Mouse (Mus musculus) CD4-positive, CD25-positive, alpha-beta regulatory T cell, adult 9 weeks (primary cell): ENCODE measurements around the gene Med11. TPM values are rescaled to one million over a fixed set of nuclear protein-coding genes. Genes with fewer than 3 reads are reported as not detected.

Experiments
- polyA plus RNA-seq: library from polyadenylated mRNA; unstranded; fragments of 100-300 nt; shearing (Covaris generic); gene quantifications from one replicate; pipeline ENCODE4 v1.2.1, GENCODE M21; 2017

Gene Med11
- 92.8 TPM for polyA plus RNA-seq

DNA sequence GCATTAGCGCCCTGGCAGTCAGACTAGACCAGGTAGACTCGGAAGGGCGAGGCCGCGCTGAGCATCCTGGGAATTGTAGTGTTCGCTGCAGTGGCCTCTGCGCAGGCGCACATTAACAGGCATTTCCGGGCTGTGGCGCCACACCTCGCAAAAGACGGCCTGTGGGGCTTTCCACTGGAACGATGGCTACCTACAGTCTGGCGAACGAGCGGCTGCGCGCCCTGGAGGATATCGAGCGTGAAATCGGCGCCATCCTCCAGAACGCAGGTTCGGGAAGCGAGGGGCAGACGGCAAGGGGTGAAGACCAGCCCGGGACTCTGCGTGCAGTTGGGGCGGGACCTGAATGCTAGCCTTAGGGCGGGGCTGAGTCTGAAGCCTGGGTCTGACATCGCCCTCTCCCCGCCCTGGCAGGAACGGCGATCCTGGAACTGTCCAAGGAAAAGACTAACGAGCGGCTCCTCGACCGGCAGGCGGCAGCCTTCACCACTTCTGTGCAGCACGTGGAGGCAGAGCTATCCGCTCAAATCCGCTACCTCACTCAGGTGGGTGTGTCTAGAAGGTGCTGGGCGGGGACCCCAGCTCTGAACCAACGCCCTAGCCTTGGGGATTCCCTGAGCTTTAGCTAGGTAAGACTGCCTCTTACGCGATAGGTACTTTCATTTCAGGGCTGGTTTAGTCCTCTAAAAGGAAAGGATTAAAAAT is at the start of gene Med11:
Med11 (plus strand) TSS at position 123 of the 702 bp plus-strand sequence.

GRCm38 (mm10) chr11:70409594-70410296 is 42.0 kb upstream of the Med11 start, which contains the start of gene Pelp1:
Gene Pelp1, minus strand, starts transcription at chr11:70410031.

DNA sequence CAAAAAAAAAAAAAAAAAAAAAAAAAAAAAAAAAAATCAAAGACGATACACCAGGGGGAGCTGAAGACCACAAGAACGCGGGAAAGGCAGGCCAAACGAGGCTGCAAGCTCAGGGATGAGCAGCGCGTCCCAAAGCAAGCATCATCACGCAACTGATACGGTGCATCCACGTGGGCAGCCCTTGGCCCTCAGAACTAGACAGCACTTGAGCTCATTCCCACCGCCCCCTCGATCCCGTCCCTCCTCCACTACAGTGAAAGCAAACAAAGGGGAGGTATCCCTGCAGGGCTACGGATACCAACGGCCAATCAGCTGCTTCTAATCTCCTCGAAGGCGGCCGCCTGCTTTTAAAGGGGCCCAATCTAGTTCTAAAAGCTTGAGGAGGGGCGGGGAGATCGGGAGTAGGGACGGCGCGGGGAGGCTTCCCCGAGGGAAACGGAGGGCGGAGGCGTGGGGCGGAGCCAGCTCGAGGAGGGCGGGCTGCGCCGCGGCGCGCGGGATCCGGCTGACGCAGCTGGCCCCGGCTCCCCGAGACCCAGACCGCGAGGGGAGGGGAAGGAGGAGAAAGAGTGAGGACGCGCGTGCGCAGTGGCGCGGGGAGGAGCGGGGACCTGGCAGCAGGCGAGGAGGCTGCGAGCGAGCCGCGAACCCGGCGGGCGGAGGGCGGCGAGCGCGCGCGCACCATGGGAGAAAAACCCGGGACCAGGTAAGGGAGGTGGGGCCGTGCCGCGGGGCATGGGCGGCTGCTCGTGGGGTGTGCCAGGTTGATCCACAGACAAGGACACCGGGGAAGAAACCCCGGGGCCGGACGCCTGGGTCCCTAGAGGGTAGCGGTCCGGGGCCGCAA is 19.4 kb upstream of the Med11 start, which contains the start of gene Arrb2:
Arrb2 (plus strand) TSS at position 588 of the 847 bp plus-strand sequence.

DNA sequence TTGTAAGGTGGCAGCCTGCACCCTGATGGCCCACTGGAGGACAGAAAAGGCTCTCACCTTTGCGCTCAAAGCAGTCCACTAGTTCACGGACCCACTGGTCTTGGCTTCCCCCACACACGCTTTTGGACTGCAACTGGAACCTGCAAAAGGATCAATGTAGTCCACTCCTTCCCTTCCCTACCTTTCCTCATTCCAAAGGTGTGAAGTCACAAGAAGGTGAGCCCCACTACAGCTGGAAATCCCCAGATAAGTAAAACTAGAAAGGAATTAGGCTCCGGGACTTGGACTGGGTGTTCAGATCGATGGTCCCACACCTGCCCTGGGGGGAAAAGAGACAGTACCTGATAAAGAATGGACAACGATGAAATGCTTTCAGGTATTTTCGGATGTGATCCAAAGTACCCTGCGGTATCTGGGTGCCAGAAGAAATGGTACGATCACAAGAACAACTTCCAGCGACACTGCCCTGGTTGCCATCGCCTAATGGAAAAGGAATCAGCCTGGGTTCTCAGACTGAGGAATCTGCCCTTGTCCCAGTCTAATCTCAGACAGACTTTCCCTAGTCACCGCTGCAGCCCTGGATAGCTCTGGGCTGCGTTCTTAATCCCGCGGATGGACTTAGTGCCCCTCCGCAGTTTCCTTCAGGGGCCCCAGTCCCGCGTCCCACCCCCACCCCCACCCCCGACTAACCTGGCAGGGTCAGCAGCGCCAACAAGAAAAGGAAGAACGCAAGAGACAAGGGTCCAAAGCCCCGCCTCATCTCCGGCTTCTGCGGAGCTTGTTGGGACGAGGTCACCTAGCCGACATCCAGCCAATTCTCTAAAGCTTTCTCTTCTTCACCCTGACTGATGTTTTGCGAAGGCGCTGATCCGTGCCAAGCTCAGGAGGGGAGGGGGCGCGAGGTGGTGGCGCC is 7.2 kb downstream of the Med11 start, which contains the start of gene Zmynd15:
Zmynd15 (plus strand) TSS at position 746 of the 913 bp plus-strand sequence.

GRCm38 (mm10) chr11:70459601-70460101 is 7.9 kb downstream of the Med11 start, which contains the start of gene Cxcl16:
Gene Cxcl16, minus strand, starts transcription at chr11:70459984.

Other genes starting within 250 kb of the Med11 start
- gene Slc16a11, start 239.2 kb upstream of the Med11 start, polyA plus RNA-seq: not detected
- 4.2 TPM for gene Slc16a13, start 230.9 kb upstream of the Med11 start, polyA plus RNA-seq
- gene Bcl6b, start 222.1 kb upstream of the Med11 start, polyA plus RNA-seq: 0.11 TPM
- 189 TPM for gene 0610010K14Rik, start 214.0 kb upstream of the Med11 start, polyA plus RNA-seq
- gene Gm21988, start 212.1 kb upstream of the Med11 start, polyA plus RNA-seq: 4.1 TPM
- 325 TPM for gene Rnasek, start 212.1 kb upstream of the Med11 start, polyA plus RNA-seq
- 0.12 TPM for gene Alox12, start 196.6 kb upstream of the Med11 start, polyA plus RNA-seq
- not detected for gene Alox12e, start 129.3 kb upstream of the Med11 start, polyA plus RNA-seq
- 0.41 TPM for gene Alox15, start 99.9 kb upstream of the Med11 start, polyA plus RNA-seq
- gene Pelp1, start 41.9 kb upstream of the Med11 start, polyA plus RNA-seq: 16.2 TPM
- gene Arrb2, start 19.3 kb upstream of the Med11 start, polyA plus RNA-seq: 189 TPM
- gene Zmynd15, start 7.5 kb downstream of the Med11 start, polyA plus RNA-seq: not detected
- 1.0 TPM for gene Cxcl16, start 8.1 kb downstream of the Med11 start, polyA plus RNA-seq
- 3.0 TPM for gene Tm4sf5, start 53.3 kb downstream of the Med11 start, polyA plus RNA-seq
- not detected for gene Vmo1, start 62.7 kb downstream of the Med11 start, polyA plus RNA-seq
- not detected for gene Gltpd2, start 67.3 kb downstream of the Med11 start, polyA plus RNA-seq
- gene Psmb6, start 73.4 kb downstream of the Med11 start, polyA plus RNA-seq: 416 TPM
- gene Gm40193, start 81.0 kb downstream of the Med11 start, polyA plus RNA-seq: not detected
- gene Pld2, start 88.1 kb downstream of the Med11 start, polyA plus RNA-seq: 2.6 TPM
- 8.6 TPM for gene Mink1, start 111.0 kb downstream of the Med11 start, polyA plus RNA-seq
- 0.50 TPM for gene 4930544D05Rik, start 163.9 kb downstream of the Med11 start, polyA plus RNA-seq
- 2.3 TPM for gene Chrne, start 167.3 kb downstream of the Med11 start, polyA plus RNA-seq
- gene Gp1ba, start 187.2 kb downstream of the Med11 start, polyA plus RNA-seq: 0.10 TPM
- 454 TPM for gene Rnf167, start 195.3 kb downstream of the Med11 start, polyA plus RNA-seq
- 131 TPM for gene Slc25a11, start 195.6 kb downstream of the Med11 start, polyA plus RNA-seq
- gene Pfn1, start 202.7 kb downstream of the Med11 start, polyA plus RNA-seq: 2,554 TPM
- gene Eno3, start 205.3 kb downstream of the Med11 start, polyA plus RNA-seq: 22.9 TPM
- gene Spag7, start 217.5 kb downstream of the Med11 start, polyA plus RNA-seq: 91.0 TPM
- gene Camta2, start 236.2 kb downstream of the Med11 start, polyA plus RNA-seq: 53.2 TPM
- 0.86 TPM for gene Inca1, start 248.2 kb downstream of the Med11 start, polyA plus RNA-seq
- 0.47 TPM for gene Kif1c, start 248.6 kb downstream of the Med11 start, polyA plus RNA-seq